Mouse (Mus musculus) stomach, postnatal 0 days (tissue): ENCODE measurements around the gene Nap1l4.

Experiments
- CTCF ChIP-seq: IDR thresholded peaks from 2 replicates; pipeline ENCODE4 v1.5.1; 2016; ENCODE audit warnings: antibody characterized with exemption, low read depth, mild to moderate bottlenecking, moderate library complexity
- EP300 ChIP-seq: optimal IDR thresholded peaks from 2 replicates; pipeline ENCODE3; 2016; ENCODE audit warnings: antibody characterized with exemption

GRCm38 (mm10) chr7:143505411-143505810 lies 43.5 kb downstream of the Nap1l4 start:
- TF ChIP-seq CTCF (no peak), EP300 (no peak)
